Mouse (Mus musculus): ENCODE data around the gene Slc7a9.

The Slc7a9 gene

GRCm38 (mm10) chr7:35447996-35448846 is at the start of gene Slc7a9:
Slc7a9 (plus strand) TSS chr7:35448796.
- no peak for DNase-seq (ENCODE audit: low spot score)

GRCm38 (mm10) chr7:35401169-35401568 is 47.4 kb upstream of the Slc7a9 start:
- DNase-seq (ENCODE audit: low spot score): no peak

DNA sequence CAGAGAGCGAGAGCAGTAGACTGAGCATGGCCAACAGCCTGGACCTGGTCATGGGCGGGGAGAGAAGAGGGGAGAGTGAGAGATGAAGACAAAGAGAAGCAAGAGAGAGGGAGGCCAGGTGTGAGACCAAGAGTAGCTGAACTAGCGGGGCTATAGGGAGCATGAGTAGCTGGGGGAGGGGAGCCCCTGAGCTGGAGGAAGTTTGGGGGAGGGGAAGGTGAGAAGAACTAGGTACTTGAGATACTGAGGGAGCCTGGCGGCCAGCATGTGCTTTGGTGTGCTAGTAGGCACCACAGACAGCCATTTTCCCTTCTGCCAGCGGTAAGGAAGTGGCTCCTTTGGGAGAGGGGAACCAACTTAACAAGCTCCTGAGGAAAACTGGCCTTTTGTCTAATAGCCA is 33.4 kb upstream of the Slc7a9 start:
- no peak for DNase-seq (ENCODE audit: low spot score)

DNA sequence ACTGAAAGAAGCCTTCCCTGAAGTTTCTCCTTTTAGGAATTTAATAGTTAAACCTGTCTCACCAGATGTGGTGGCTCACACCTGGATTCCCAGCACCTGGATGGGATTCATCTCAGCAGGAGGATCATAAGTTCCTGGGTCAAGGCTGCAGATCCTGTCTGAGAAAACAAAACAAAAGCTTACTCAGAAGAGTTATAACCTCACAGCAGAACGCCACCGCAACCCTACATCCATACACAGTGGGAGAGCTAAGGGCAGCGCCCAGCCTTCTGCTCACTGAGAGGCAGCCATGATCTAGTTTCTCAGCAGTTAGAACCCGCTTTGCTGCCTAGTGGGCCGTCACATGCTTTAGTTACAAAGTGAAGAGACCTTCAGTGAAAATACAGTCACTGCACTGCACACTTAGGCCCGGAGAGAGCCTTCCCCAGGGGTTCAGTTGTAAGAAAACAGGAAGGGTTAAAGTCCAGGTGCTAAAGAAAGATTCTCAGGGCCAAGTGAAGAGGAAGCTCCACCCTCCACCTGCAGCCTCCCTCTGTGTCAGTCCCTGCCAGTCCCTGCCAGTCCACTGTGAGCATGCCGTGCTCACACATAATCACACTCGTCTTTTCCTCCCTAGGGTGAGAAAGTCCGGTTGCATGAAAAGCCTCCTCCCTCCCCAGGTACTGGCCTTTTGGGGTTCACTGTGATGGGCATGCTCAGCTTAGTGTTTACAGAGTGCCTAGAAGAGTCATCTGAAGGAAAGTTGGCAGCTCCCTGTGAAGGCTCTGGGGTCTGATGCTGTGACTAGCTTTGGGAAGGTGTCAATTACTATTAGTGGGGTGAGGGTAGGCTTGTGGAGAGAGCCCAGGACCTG is 32.6 kb upstream of the Slc7a9 start:
- DNase-seq (ENCODE audit: low spot score): no peak

DNA sequence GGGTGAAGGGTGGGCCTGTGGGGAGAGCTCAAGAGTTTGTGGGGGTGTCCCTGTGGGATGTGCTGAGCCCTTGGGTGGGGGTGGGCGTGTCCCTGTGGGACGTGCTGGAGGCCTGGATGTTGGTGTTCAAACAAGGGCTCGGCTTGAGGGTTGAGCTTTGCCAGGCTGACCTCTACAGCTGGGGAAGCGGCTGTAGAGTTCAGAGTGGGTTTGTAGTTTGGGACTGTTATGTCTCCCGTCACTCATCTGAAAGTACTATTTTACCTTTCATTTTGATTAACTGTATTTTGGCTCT is 32.0 kb upstream of the Slc7a9 start:
- no peak for DNase-seq (ENCODE audit: low spot score)

GRCm38 (mm10) chr7:35423071-35423470 is 25.5 kb upstream of the Slc7a9 start:
- DNase-seq (ENCODE audit: low spot score): no peak

DNA sequence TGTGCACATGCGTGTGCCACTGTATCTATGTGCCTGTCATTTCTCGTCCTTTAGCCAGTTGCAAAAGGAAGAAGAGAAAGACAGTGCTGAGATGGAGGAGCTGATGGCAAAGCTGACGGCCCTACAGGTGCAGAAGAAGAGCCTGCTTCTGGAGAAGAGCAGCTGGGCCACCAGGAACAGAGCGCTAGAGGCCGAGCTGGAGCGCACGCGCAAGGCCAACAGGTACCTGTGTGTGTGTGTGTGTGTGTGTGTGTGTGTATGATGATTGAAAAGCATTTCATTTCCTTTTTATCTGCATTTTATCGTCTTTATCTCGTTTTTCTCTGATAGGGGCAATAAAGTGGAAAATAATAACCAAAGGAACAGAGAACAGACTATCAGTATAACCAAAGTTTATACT is 20.4 kb upstream of the Slc7a9 start:
- no peak for DNase-seq (ENCODE audit: low spot score)

GRCm38 (mm10) chr7:35435266-35435665 is 13.3 kb upstream of the Slc7a9 start:
- peak; percentile 29 for DNase-seq (ENCODE audit: low spot score)

DNA sequence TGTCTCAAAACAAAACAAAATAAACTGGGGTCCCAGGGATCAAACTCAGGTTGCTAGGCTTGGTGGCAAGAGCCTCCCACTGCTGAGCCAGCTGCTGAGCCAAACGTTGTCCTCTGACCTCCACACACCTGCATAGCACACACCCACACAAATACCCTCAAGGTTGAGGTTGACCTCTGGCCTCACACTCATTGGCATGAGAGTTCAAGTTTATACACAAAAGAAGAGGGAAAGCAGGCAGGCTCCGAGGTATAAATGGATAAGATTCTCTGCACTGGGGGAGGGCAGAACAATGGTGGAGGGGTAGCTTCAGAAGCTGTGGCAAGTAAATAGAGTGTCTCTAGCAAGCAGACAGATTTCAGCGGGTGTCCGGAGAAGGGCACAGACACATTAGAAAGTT is 1.1 kb upstream of the Slc7a9 start:
- no peak for DNase-seq (ENCODE audit: low spot score)

GRCm38 (mm10) chr7:35448867-35449266 is 271 bp downstream of the Slc7a9 start:
- no peak for DNase-seq (ENCODE audit: low spot score)

GRCm38 (mm10) chr7:35456091-35456814 is 7.7 kb downstream of the Slc7a9 start:
- no peak for DNase-seq (ENCODE audit: low spot score)

DNA sequence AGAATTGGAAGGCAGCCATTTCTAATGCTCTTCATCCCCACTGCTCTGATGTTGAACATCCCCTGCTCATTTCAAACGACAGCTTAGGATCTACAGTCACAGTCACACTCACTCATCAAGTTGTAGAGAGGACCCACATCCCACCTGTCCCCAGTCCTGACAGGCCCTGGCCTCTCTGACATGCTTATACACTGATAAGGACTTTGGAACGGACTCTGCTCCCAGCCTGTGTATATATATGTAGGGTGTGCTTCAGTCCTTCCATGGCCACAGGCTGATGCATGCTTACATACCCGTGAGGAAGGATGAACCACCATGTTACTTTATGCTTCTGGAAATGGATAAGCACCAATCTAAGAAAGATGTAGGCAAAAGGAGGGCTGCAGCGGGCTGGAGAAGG is 12.4 kb downstream of the Slc7a9 start:
- no peak for DNase-seq (ENCODE audit: low spot score)

GRCm38 (mm10) chr7:35465027-35465426 is 16.4 kb downstream of the Slc7a9 start:
- no peak for DNase-seq (ENCODE audit: low spot score)

DNA sequence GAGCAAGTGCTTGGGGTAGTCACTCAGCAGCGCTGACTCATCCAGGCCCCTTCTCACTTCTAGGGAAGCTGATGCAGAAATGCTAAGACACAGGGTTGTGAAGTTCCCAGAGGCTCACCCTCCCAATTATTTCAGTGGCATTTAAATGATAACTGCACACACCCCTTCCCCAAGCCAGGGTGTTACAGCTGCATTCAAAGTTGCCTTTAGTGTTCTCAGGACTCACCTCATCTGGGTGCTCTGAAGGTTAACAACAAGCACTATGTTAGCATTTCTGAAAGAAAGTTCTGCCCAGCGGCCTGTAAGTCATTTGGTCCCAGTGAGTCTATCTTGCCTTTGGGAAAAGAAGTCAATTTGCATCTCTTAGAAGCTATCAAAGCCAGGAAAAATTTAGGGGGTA is 19.3 kb downstream of the Slc7a9 start:
- DNase-seq (ENCODE audit: low spot score): no peak

DNA sequence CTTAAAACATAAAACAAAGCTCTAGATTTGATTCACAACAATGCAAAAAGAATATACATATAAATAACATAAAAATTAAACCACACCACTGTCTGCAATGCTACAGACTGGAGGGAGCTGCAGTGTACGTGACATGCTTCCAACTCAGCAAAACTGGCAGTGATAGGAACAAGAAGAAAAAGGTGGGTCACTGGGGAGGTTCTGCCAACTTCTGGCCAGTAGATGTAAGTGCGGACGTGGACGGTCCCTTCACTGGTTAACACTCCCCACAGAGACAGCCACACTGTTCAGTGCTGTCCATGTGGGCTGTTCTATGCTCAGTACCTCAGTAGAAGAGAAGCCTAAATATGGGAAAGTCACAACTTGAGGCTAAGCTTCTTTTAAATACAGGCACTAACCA is 22.2 kb downstream of the Slc7a9 start:
- DNase-seq (ENCODE audit: low spot score): no peak

DNA sequence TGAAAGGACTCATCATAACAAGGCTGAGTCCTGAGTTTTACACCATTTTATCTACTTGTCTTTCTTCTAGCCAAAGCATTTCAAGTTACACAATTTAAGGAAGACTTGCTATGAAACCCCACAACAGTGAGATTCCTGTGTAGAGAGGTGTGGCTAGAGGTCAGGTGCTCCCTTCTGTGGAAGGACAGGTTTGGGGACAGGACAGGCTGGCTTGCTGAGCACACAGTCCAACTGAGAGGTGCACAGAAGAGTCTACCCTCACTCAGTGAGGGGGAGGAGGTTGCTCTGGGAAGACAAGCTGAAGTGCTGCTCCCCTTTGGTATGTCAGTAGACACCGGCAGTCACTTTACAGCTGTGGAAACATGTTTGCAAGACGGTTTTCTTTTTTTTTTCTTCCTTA is 27.9 kb downstream of the Slc7a9 start:
- DNase-seq (ENCODE audit: low spot score): no peak

DNA sequence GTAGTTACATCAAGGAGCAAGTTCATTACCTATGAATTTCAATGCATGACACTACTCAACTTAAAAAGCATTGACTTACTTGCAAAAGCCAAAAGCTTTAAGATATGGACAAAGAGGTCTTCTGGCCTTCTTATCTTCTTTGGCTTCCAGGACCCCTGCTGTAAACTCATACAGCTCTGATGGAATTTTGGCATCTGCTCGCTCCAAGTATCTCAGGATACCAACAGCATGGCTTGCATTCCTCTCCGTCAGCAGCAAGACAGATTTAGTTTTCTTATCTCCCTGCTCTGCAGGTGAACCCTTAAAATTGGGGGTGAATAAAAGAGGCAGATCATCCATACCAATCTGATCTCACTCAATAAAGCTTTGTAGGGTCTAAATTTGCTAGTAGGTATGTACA is 36.5 kb downstream of the Slc7a9 start:
- no peak for DNase-seq (ENCODE audit: low spot score)

- DNase-seq (ENCODE audit: low spot score): no peak
Measured at GRCm38 (mm10) chr7:35486553-35486952, 38.0 kb downstream of the Slc7a9 start.

DNA sequence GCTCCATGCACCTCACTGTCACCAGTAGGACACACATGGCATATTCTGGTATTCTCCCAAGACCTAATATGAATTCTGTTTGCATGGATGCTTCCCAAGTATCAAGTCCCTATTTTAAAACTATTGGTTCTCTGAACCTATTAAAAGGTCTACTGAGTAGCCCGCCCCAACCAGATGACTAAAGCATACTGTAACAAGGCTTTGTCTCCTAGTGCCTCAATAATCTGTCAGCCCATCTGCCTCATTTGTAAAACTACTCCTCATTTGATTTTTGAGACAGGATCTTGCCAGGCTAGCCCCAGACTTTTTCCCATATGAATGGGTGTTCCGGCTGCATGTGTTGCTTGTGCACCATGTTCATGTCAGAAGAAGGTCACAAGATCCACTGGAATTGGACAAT is 41.6 kb downstream of the Slc7a9 start:
- DNase-seq (ENCODE audit: low spot score): no peak

GRCm38 (mm10) chr7:35491005-35491404 is 42.4 kb downstream of the Slc7a9 start:
- no peak for DNase-seq (ENCODE audit: low spot score)

- no peak for DNase-seq (ENCODE audit: low spot score)
Measured at GRCm38 (mm10) chr7:35497516-35497915, 48.9 kb downstream of the Slc7a9 start.

DNA sequence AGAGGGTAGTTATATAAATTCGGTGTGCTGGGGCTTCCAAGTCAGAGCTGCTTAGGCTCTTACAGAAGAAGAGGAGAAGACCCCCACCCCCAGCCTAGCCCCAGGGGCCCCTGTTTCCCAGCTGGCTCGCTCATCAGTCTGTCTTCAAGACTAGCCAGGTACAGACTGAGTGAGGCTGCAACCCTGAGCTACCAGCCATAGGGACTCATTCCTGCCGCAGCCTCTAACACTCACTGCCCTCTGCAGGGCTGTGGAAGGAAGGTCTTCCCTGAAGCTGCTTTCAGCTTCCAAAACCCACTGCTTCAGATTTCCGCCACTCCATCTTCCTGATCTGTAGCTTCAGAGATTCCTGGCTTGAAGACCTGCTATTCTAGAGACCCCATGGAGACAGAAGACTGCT is 53.4 kb downstream of the Slc7a9 start:
- peak; percentile 44 for DNase-seq (ENCODE audit: low spot score)

Measured in testis, postnatal 10 days (tissue).